Mouse (Mus musculus): ENCODE data around the gene Nlrc4.

Gene Nlrc4

GRCm38 (mm10) chr17:74416841-74417360 lies 42.0 kb downstream of the Nlrc4 start:
- H3K36me3 ChIP-seq (ENCODE audit: insufficient read depth, low read length): peaks cover 74% of the 10 kb centered on the region
- no peak for TF ChIP-seq POU5F1 (IDR thresholded peaks at IDR 0.05; ENCODE audit: borderline replicate concordance, low read length)
- no peak overlapping the region for H3K4me3 ChIP-seq (replicated peaks; ENCODE audit: low read length)
- H3K4me1 ChIP-seq (replicated peaks; ENCODE audit: low read depth, low read length): peaks cover 44% of the 10 kb centered on the region
- H3K27me3 ChIP-seq (ENCODE audit: insufficient read depth, low read length): no peaks in the 10 kb centered on the region
- no peaks in the 10 kb centered on the region for H3K9me3 ChIP-seq (ENCODE audit: low read length)

GRCm38 (mm10) chr17:74414671-74415070 lies 44.3 kb downstream of the Nlrc4 start:
- TF ChIP-seq NANOG (IDR thresholded peaks at IDR 0.05; ENCODE audit: borderline replicate concordance, low read length) (no peak), POU5F1 (IDR thresholded peaks at IDR 0.05; ENCODE audit: borderline replicate concordance, low read length) (no peak), CTCF (conservative IDR thresholded peaks at IDR 0.05; ENCODE audit: low read length) (no peak)
- Histone ChIP-seq H3K4me1 (replicated peaks; ENCODE audit: low read depth, low read length) (peaks cover 34% of the 10 kb centered on the region), H3K9me3 (ENCODE audit: low read length) (no peaks in the 10 kb centered on the region), H3K27me3 (ENCODE audit: insufficient read depth, low read length) (no peaks in the 10 kb centered on the region), H3K4me3 (replicated peaks; ENCODE audit: low read length) (no peak overlapping the region), H3K36me3 (ENCODE audit: insufficient read depth, low read length) (peaks cover 76% of the 10 kb centered on the region)

GRCm38 (mm10) chr17:74413324-74413723 lies 45.6 kb downstream of the Nlrc4 start:
- TF ChIP-seq NANOG (IDR thresholded peaks at IDR 0.05; ENCODE audit: borderline replicate concordance, low read length): no peak
- no peak for TF ChIP-seq CTCF (conservative IDR thresholded peaks at IDR 0.05; ENCODE audit: low read length)
- TF ChIP-seq POU5F1 (IDR thresholded peaks at IDR 0.05; ENCODE audit: borderline replicate concordance, low read length): no peak
- Histone ChIP-seq H3K36me3 (ENCODE audit: insufficient read depth, low read length) (peaks cover 70% of the 10 kb centered on the region), H3K4me3 (replicated peaks; ENCODE audit: low read length) (no peak overlapping the region), H3K9me3 (ENCODE audit: low read length) (no peaks in the 10 kb centered on the region), H3K4me1 (replicated peaks; ENCODE audit: low read depth, low read length) (peaks cover 25% of the 10 kb centered on the region), H3K27me3 (ENCODE audit: insufficient read depth, low read length) (no peaks in the 10 kb centered on the region)

GRCm38 (mm10) chr17:74409722-74410121 lies 49.2 kb downstream of the Nlrc4 start:
- TF ChIP-seq NANOG (IDR thresholded peaks at IDR 0.05; ENCODE audit: borderline replicate concordance, low read length) (no peak), CTCF (conservative IDR thresholded peaks at IDR 0.05; ENCODE audit: low read length) (peak; percentile 20)
- peaks cover 4% of the 10 kb centered on the region for H3K4me1 ChIP-seq (replicated peaks; ENCODE audit: low read depth, low read length)
- H3K27me3 ChIP-seq (ENCODE audit: insufficient read depth, low read length): no peaks in the 10 kb centered on the region
- no peaks in the 10 kb centered on the region for H3K9me3 ChIP-seq (ENCODE audit: low read length)
- peaks cover 70% of the 10 kb centered on the region for H3K36me3 ChIP-seq (ENCODE audit: insufficient read depth, low read length)
- no peak overlapping the region for H3K4me3 ChIP-seq (replicated peaks; ENCODE audit: low read length)

- peaks cover 73% of the 10 kb centered on the region for H3K36me3 ChIP-seq (ENCODE audit: insufficient read depth, low read length)
- TF ChIP-seq NANOG (IDR thresholded peaks at IDR 0.05; ENCODE audit: borderline replicate concordance, low read length) (no peak), POU5F1 (IDR thresholded peaks at IDR 0.05; ENCODE audit: borderline replicate concordance, low read length) (no peak), CTCF (conservative IDR thresholded peaks at IDR 0.05; ENCODE audit: low read length) (no peak)
- no peaks in the 10 kb centered on the region for H3K27me3 ChIP-seq (ENCODE audit: insufficient read depth, low read length)
- no peak overlapping the region for H3K4me3 ChIP-seq (replicated peaks; ENCODE audit: low read length)
- peaks cover 5% of the 10 kb centered on the region for H3K4me1 ChIP-seq (replicated peaks; ENCODE audit: low read depth, low read length)
- no peaks in the 10 kb centered on the region for H3K9me3 ChIP-seq (ENCODE audit: low read length)
These were observed 52.5 kb downstream of the Nlrc4 start for GRCm38 (mm10) chr17:74406487-74406886.

GRCm38 (mm10) chr17:74402486-74403222 lies 56.3 kb downstream of the Nlrc4 start:
- Histone ChIP-seq H3K36me3 (ENCODE audit: insufficient read depth, low read length) (peaks cover 60% of the 10 kb centered on the region), H3K4me1 (replicated peaks; ENCODE audit: low read depth, low read length) (peaks cover 5% of the 10 kb centered on the region), H3K27me3 (ENCODE audit: insufficient read depth, low read length) (no peaks in the 10 kb centered on the region), H3K4me3 (replicated peaks; ENCODE audit: low read length) (no peak overlapping the region), H3K9me3 (ENCODE audit: low read length) (no peaks in the 10 kb centered on the region)
- TF ChIP-seq CTCF (conservative IDR thresholded peaks at IDR 0.05; ENCODE audit: low read length) (no peak), NANOG (IDR thresholded peaks at IDR 0.05; ENCODE audit: borderline replicate concordance, low read length) (no peak), POU5F1 (IDR thresholded peaks at IDR 0.05; ENCODE audit: borderline replicate concordance, low read length) (no peak)

- Histone ChIP-seq H3K36me3 (ENCODE audit: insufficient read depth, low read length) (peaks cover 13% of the 10 kb centered on the region), H3K9me3 (ENCODE audit: low read length) (no peaks in the 10 kb centered on the region), H3K4me3 (replicated peaks; ENCODE audit: low read length) (peak overlapping the region; percentile 99; the same call in 1 of the 2 replicates), H3K27me3 (ENCODE audit: insufficient read depth, low read length) (no peaks in the 10 kb centered on the region), H3K4me1 (replicated peaks; ENCODE audit: low read depth, low read length) (peaks cover 19% of the 10 kb centered on the region)
- TF ChIP-seq POU5F1 (IDR thresholded peaks at IDR 0.05; ENCODE audit: borderline replicate concordance, low read length): no peak
- TF ChIP-seq CTCF (conservative IDR thresholded peaks at IDR 0.05; ENCODE audit: low read length): no peak
- no peak for TF ChIP-seq NANOG (IDR thresholded peaks at IDR 0.05; ENCODE audit: borderline replicate concordance, low read length)
These were observed 61.8 kb downstream of the Nlrc4 start for GRCm38 (mm10) chr17:74397173-74397572.

GRCm38 (mm10) chr17:74396766-74397165 lies 62.2 kb downstream of the Nlrc4 start:
- Histone ChIP-seq H3K4me1 (replicated peaks; ENCODE audit: low read depth, low read length) (peaks cover 19% of the 10 kb centered on the region), H3K4me3 (replicated peaks; ENCODE audit: low read length) (peak overlapping the region; percentile 99), H3K36me3 (ENCODE audit: insufficient read depth, low read length) (peaks cover 9% of the 10 kb centered on the region), H3K27me3 (ENCODE audit: insufficient read depth, low read length) (no peaks in the 10 kb centered on the region), H3K9me3 (ENCODE audit: low read length) (no peaks in the 10 kb centered on the region)
- TF ChIP-seq CTCF (conservative IDR thresholded peaks at IDR 0.05; ENCODE audit: low read length) (no peak), NANOG (IDR thresholded peaks at IDR 0.05; ENCODE audit: borderline replicate concordance, low read length) (no peak), POU5F1 (IDR thresholded peaks at IDR 0.05; ENCODE audit: borderline replicate concordance, low read length) (no peak)
